Mouse (Mus musculus) megakaryocyte, embryonic 14.5 days (primary cell): ENCODE measurements around the gene Mthfd1l.

Source experiments
- FLI1 ChIP-seq: IDR thresholded peaks from 2 replicates; pipeline ENCODE4 v1.6.1; 2012; ENCODE audit warnings: low read length, inconsistent platforms, mixed read lengths
- GATA1 ChIP-seq: IDR thresholded peaks from 3 replicates; pipeline ENCODE4 v1.6.1; 2012; ENCODE audit warnings: mixed read lengths, low read length, inconsistent platforms, borderline replicate concordance

GRCm38 (mm10) chr10:4198978-4199377 lies 226.1 kb downstream of the Mthfd1l start:
- no peak for TF ChIP-seq GATA1
- TF ChIP-seq FLI1, result no peak
